In the genomic region with DNA sequence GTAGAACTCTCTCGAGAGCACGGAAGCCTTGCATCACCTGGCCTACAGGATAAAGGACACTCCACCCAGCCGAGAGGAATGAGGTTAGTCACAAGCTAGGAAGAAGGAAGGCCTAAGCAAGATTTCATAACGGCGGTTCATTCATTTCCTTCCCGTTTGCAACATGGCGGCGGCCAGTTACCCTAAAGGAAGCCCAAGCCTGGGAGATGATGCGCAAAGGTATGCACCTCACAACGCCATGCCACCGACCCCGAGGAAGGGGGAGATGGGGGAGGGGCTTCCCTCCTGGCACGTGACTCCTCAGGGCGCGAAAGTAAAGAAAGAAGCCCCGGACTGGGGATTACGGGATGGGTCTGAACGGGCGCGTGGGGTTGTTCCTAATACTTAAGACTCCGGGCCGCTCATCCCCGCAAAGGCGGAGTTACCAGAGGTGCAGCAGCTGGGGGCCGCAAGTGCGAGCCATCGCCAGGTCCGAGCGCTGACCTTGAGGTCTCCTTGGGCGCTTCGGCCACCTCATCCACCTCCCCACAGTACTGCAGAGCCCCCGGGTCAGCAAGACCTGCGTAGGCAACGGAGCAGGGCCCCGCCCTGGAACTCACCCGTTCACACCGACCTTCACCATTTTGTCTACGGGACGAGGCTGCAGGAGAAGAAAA, we compare ENCODE assay signal across 8 mouse cellular contexts. TPM values are rescaled to one million over a fixed set of nuclear protein-coding genes. Genes with fewer than 3 reads are reported as not detected.
A peak's percentile ranks its signal among the peaks of the same experiment; 100 is the strongest.
DNase-seq lines count a peak whose midpoint lies in the region; ATAC-seq and TF ChIP-seq lines count a peak whose summit lies in the region.

No protein-coding gene starts in this region.

- TF ChIP-seq EP300 in liver, embryonic 14.5 days (IDR thresholded peaks at IDR 0.05; ENCODE audit: low read depth), result no peak

- ATAC-seq in granulocyte monocyte progenitor cell, adult 5-6 weeks (replicated peaks; ENCODE audit: poor library complexity, severe bottlenecking), result peak; percentile 41
- ATAC-seq in liver, embryonic 14.5 days (ENCODE audit: insufficient read depth), result peak; percentile 39

- TF ChIP-seq POLR2A in cortical plate, adult 2 months (IDR thresholded peaks at IDR 0.05; ENCODE audit: extremely low read depth, insufficient read depth, low read length), result peak; percentile 19

- H3K27ac ChIP-seq in cortical plate, adult 2 months (ENCODE audit: insufficient read depth, low read length), result peak overlapping the region; percentile 58
- peak overlapping the region; percentile 83 for H3K27ac ChIP-seq in liver, embryonic 14.5 days

- no peak for TF ChIP-seq CTCF in cortical plate, adult 2 months (IDR thresholded peaks at IDR 0.05; ENCODE audit: extremely low read depth, insufficient read depth, low read length)
- no peak for TF ChIP-seq CTCF in liver, embryonic 14.5 days (IDR thresholded peaks at IDR 0.05; ENCODE audit: low read depth)

- peaks cover 8% of the 10 kb centered on the region for H3K4me1 ChIP-seq in cortical plate, adult 2 months (ENCODE audit: control insufficient read depth, insufficient read depth, low read length)
- H3K4me1 ChIP-seq in liver, embryonic 14.5 days (replicated peaks; ENCODE audit: control insufficient read depth in 2 of 2, insufficient read depth in 2 of 2, low read length in 1 of 2), result peaks cover 22 to 39% of the 10 kb centered on the region in 2 experiments

- peak overlapping the region; percentile 93 for H3K4me2 ChIP-seq in liver, embryonic 14.5 days (ENCODE audit: low read depth)

- WGBS in liver, embryonic 14.5 days (ENCODE audit: insufficient replicate concordance), result under 1% methylated on average over 39 of the region's 39 CpGs

- no peaks in the 10 kb centered on the region for H3K27me3 ChIP-seq in liver, embryonic 14.5 days (ENCODE audit: control insufficient read depth, insufficient read depth, low read length)

- peaks cover 39% of the 10 kb centered on the region for H3K36me3 ChIP-seq in liver, embryonic 14.5 days (replicated peaks; ENCODE audit: control insufficient read depth, insufficient read depth, low read depth)

- peak overlapping the region; percentile 91 for H3K9ac ChIP-seq in liver, embryonic 14.5 days (replicated peaks)

- peak; percentile 43 to 61 for DNase-seq in urinary bladder, adult 18-20 months (ENCODE audit: low spot score in 2 of 2)
- no peak for DNase-seq in urinary bladder, postnatal 10 days (ENCODE audit: low spot score)
- peak; percentile 71 for DNase-seq in kidney, adult 11 months
- no peak for DNase-seq in liver, embryonic 14.5 days (ENCODE audit: low read depth in 3 of 3, low spot score in 3 of 3)
- DNase-seq in naive thymus-derived CD4-positive, alpha-beta T cell, adult 2 months (ENCODE audit: low read depth), result peak; percentile 80
- peak; percentile 59 to 62 for DNase-seq in thymus, postnatal 10 days (ENCODE audit: low spot score in 2 of 2)

- H3K9me3 ChIP-seq in liver, embryonic 14.5 days (ENCODE audit: control insufficient read depth, low read length), result no peaks in the 10 kb centered on the region

- H3K4me3 ChIP-seq in cortical plate, adult 2 months (ENCODE audit: insufficient read depth, low read length), result peak overlapping the region; percentile 92
- peak overlapping the region; percentile 79 to 93 for H3K4me3 ChIP-seq in liver, embryonic 14.5 days (ENCODE audit: insufficient read depth in 1 of 2, low read depth in 2 of 2, low read length in 2 of 2)

RNA-seq across cellular contexts. Expression of a gene that starts 1.5 kb away (rescaled TPM):
- polyA plus RNA-seq in cortical plate, adult 2 months (2012; rRNA removed), result 4,394 and 4,549 TPM in 2 replicates
- 2,842 and 3,031 TPM in 2 replicates for total RNA-seq in granulocyte monocyte progenitor cell, adult 5-6 weeks (2014; fragmentation: Nextera tagmentation)
- total RNA-seq in granulocyte monocyte progenitor cell, adult 5-6 weeks (2017), result 1,694 and 2,022 TPM in 2 replicates
- polyA plus RNA-seq in liver, embryonic 14.5 days (2012; rRNA removed), result 1,485 and 1,875 TPM in 2 replicates
- polyA plus RNA-seq in liver, embryonic 14.5 days (2014; fragmentation: Nextera tagmentation; extraction: Ambion mirVana), result 960 and 1,040 TPM in 2 replicates

RNA-seq across cellular contexts. Expression of a gene that starts 19.8 kb away (rescaled TPM):
- 96.9 and 97.6 TPM in 2 replicates for polyA plus RNA-seq in cortical plate, adult 2 months (2012; rRNA removed)
- total RNA-seq in granulocyte monocyte progenitor cell, adult 5-6 weeks (2014; fragmentation: Nextera tagmentation), result 26.4 and 37.4 TPM in 2 replicates
- 11.8 and 14.0 TPM in 2 replicates for total RNA-seq in granulocyte monocyte progenitor cell, adult 5-6 weeks (2017)
- 4.8 and 6.0 TPM in 2 replicates for polyA plus RNA-seq in liver, embryonic 14.5 days (2012; rRNA removed)
- 1.8 and 3.7 TPM in 2 replicates for polyA plus RNA-seq in liver, embryonic 14.5 days (2014; fragmentation: Nextera tagmentation; extraction: Ambion mirVana)

RNA-seq across cellular contexts. Expression of a gene that starts 26.7 kb away (rescaled TPM):
- polyA plus RNA-seq in cortical plate, adult 2 months (2012; rRNA removed), result 53.5 and 58.3 TPM in 2 replicates
- total RNA-seq in granulocyte monocyte progenitor cell, adult 5-6 weeks (2014; fragmentation: Nextera tagmentation), result 242 and 263 TPM in 2 replicates
- total RNA-seq in granulocyte monocyte progenitor cell, adult 5-6 weeks (2017), result 242 and 288 TPM in 2 replicates
- 108 and 148 TPM in 2 replicates for polyA plus RNA-seq in liver, embryonic 14.5 days (2012; rRNA removed)
- polyA plus RNA-seq in liver, embryonic 14.5 days (2014; fragmentation: Nextera tagmentation; extraction: Ambion mirVana), result 66.8 and 80.4 TPM in 2 replicates

RNA-seq across cellular contexts. Expression of a gene that starts 26.8 kb away (rescaled TPM):
- 51.2 and 52.9 TPM in 2 replicates for polyA plus RNA-seq in cortical plate, adult 2 months (2012; rRNA removed)
- total RNA-seq in granulocyte monocyte progenitor cell, adult 5-6 weeks (2014; fragmentation: Nextera tagmentation), result 117 and 197 TPM in 2 replicates
- total RNA-seq in granulocyte monocyte progenitor cell, adult 5-6 weeks (2017), result 121 and 155 TPM in 2 replicates
- polyA plus RNA-seq in liver, embryonic 14.5 days (2012; rRNA removed), result 22.2 and 50.9 TPM in 2 replicates
- 178 and 182 TPM in 2 replicates for polyA plus RNA-seq in liver, embryonic 14.5 days (2014; fragmentation: Nextera tagmentation; extraction: Ambion mirVana)

RNA-seq across cellular contexts. Expression of a gene that starts 33.1 kb away (rescaled TPM):
- 20.0 and 21.5 TPM in 2 replicates for polyA plus RNA-seq in cortical plate, adult 2 months (2012; rRNA removed)
- total RNA-seq in granulocyte monocyte progenitor cell, adult 5-6 weeks (2014; fragmentation: Nextera tagmentation), result 65.6 and 82.8 TPM in 2 replicates
- 79.2 and 82.4 TPM in 2 replicates for total RNA-seq in granulocyte monocyte progenitor cell, adult 5-6 weeks (2017)
- polyA plus RNA-seq in liver, embryonic 14.5 days (2012; rRNA removed), result 18.9 and 24.5 TPM in 2 replicates
- polyA plus RNA-seq in liver, embryonic 14.5 days (2014; fragmentation: Nextera tagmentation; extraction: Ambion mirVana), result 33.1 and 33.7 TPM in 2 replicates

Comparison
In these comparisons a context has a peak if more than half of its experiments do, and no peak if none do; other contexts are left out.
1. DNase-seq: peak in urinary bladder, adult 18-20 months (2 of 2), kidney, adult 11 months (single experiment), naive thymus-derived CD4-positive, alpha-beta T cell, adult 2 months (single experiment) and thymus, postnatal 10 days (2 of 2); none in urinary bladder, postnatal 10 days (single experiment) and liver, embryonic 14.5 days (0 of 3).
2. RNA of a gene that starts 19.8 kb away (polyA plus RNA-seq): 96.9 to 97.6 TPM in cortical plate, adult 2 months; 1.8 to 6.0 TPM in liver, embryonic 14.5 days; every median in the first group is over 10 times any median in the second.